16 mouse cellular contexts compared by ENCODE assay signal in the genomic region with DNA sequence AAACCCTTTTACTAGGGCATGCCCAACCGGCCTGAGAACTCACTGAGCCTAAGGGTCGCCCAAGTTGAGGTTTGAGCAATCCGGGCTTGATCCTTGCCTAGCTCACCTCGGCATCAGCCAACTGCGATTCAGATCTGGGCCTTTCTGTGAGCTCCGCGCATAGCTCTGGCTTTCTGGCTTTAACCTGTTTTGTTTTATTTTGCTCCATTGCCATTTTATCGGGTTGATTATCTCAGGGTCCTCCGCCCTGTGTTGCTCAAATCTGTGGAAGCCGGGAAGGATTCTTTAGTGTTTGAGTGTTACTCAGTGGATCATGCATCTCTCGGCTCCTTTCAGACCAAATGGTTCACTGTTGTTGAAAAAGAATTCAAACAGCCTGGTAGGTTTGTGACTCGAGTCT. TPM values are rescaled to one million over a fixed set of nuclear protein-coding genes. Genes with fewer than 3 reads are reported as not detected.
A peak's percentile ranks its signal among the peaks of the same experiment; 100 is the strongest.
DNase-seq lines count a peak whose midpoint lies in the region; ATAC-seq and TF ChIP-seq lines count a peak whose summit lies in the region.
"Had no signal": no experiment of that assay in that cellular context is flagged by ENCODE, and none has a peak within 500 bp of the region (broad histone marks: within the 10 kb centered on the region; RNA-seq: fewer than 3 reads in every experiment).

No protein-coding gene starts in this region.

- peak overlapping the region; percentile 71 for H3K4me2 ChIP-seq in kidney, embryonic 16.5 days (replicated peaks; ENCODE audit: low read depth, low read length)

- no peaks in the 10 kb centered on the region for H3K36me3 ChIP-seq in kidney, adult 2 months (ENCODE audit: control insufficient read depth, insufficient read depth, low read length)
- no peaks in the 10 kb centered on the region for H3K36me3 ChIP-seq in hindbrain, embryonic 10.5 days
- H3K36me3 ChIP-seq in kidney, embryonic 16.5 days (ENCODE audit: insufficient read depth, low read length): no peaks in the 10 kb centered on the region

- no peaks in the 10 kb centered on the region for H3K27me3 ChIP-seq in kidney, adult 2 months (replicated peaks; ENCODE audit: control insufficient read depth, insufficient read depth, low read length)
- H3K27me3 ChIP-seq in hindbrain, embryonic 10.5 days (ENCODE audit: insufficient read depth, poor library complexity, severe bottlenecking): peaks cover 100% of the 10 kb centered on the region
- H3K27me3 ChIP-seq in kidney, embryonic 16.5 days (ENCODE audit: insufficient read depth, low read length): no peaks in the 10 kb centered on the region

- 27% methylated on average over 12 of the region's 12 CpGs for WGBS in kidney, adult 2 months
- 2% methylated on average over 12 of the region's 12 CpGs for WGBS in hindbrain, embryonic 10.5 days
- 13% methylated on average over 12 of the region's 12 CpGs for WGBS in kidney, embryonic 16.5 days

- ATAC-seq in kidney, embryonic 16.5 days (ENCODE audit: low FRiP score, low TSS enrichment): no peak
- ATAC-seq: activated CD4-positive, CD25-positive, alpha-beta regulatory T cell, adult 4 months had no signal

- peak; percentile 41 for DNase-seq in kidney, adult 2 months
- no peak for DNase-seq in kidney, adult 11 months
- DNase-seq in hindbrain, embryonic 10.5 days (ENCODE audit: low spot score): peak; percentile 55
- DNase-seq in retina, postnatal 1 day: peak; percentile 37
- no peak for DNase-seq in cerebellum, adult 11 months
- DNase-seq in left cerebral cortex, adult 8-10 months (ENCODE audit: low spot score in 2 of 2): no peak
- DNase-seq in left cerebral cortex, postnatal 10 days (ENCODE audit: extremely low spot score in 1 of 2, low spot score in 2 of 2): no peak
- DNase-seq: cerebellum, adult 9-10 months; gastrocnemius, postnatal 10 days; right cerebral cortex, postnatal 25 days; thymus, postnatal 14 days had no signal

- peak overlapping the region; percentile 76 for H3K9ac ChIP-seq in kidney, embryonic 16.5 days (replicated peaks; ENCODE audit: low read length)

- no peak for TF ChIP-seq POLR2A in kidney, adult 2 months (IDR thresholded peaks at IDR 0.05; ENCODE audit: low read depth, low read length)

- H3K4me3 ChIP-seq in kidney, adult 2 months (ENCODE audit: insufficient read depth, low read depth, low read length): peak overlapping the region; percentile 4
- peak overlapping the region; percentile 19; the same call in 1 of the 2 replicates for H3K4me3 ChIP-seq in hindbrain, embryonic 10.5 days
- H3K4me3 ChIP-seq in kidney, embryonic 16.5 days (ENCODE audit: low read length): peak overlapping the region; percentile 45
- H3K4me3 ChIP-seq: erythroblast, embryonic 14.5 days; myocyte had no signal

- H3K4me1 ChIP-seq in kidney, adult 2 months (ENCODE audit: control insufficient read depth, insufficient read depth, low read length): peaks cover 8% of the 10 kb centered on the region; the same call in 1 of the 2 replicates
- 0 out of 2 replicates have a peak, but pooled peaks cover 8% of the 10 kb centered on the region for H3K4me1 ChIP-seq in hindbrain, embryonic 10.5 days (replicated peaks)
- peaks cover 67% of the 10 kb centered on the region for H3K4me1 ChIP-seq in kidney, embryonic 16.5 days (ENCODE audit: insufficient read depth, low read length)

- TF ChIP-seq CTCF in kidney, adult 2 months (conservative IDR thresholded peaks at IDR 0.05; ENCODE audit: insufficient read depth, insufficient read length, low read depth, low read length): no peak

- intact Hi-C loops in left cerebral cortex, postnatal 10 days (cut with DNase I): no loop called here

- no peaks in the 10 kb centered on the region for H3K9me3 ChIP-seq in hindbrain, embryonic 10.5 days
- H3K9me3 ChIP-seq in kidney, embryonic 16.5 days (ENCODE audit: low read length): no peaks in the 10 kb centered on the region

- peak overlapping the region; percentile 94 for H3K27ac ChIP-seq in kidney, adult 2 months (ENCODE audit: insufficient read depth, low read depth, low read length)
- H3K27ac ChIP-seq in hindbrain, embryonic 10.5 days: no peak overlapping the region
- H3K27ac ChIP-seq in kidney, embryonic 16.5 days (ENCODE audit: low read length): peak overlapping the region; percentile 99

RNA-seq across cellular contexts. Expression of a gene that starts 40.0 kb away (rescaled TPM):
- polyA plus RNA-seq in kidney, adult 2 months (2012; rRNA removed): 2.5 and 2.7 TPM in 2 replicates
- polyA plus RNA-seq in hindbrain, embryonic 10.5 days (2016; fragmentation: Nextera tagmentation; extraction: Ambion mirVana): 1.5 and 29.6 TPM in 2 replicates
- polyA plus RNA-seq in kidney, embryonic 16.5 days (2015; fragmentation: Nextera tagmentation; extraction: Ambion mirVana): 6.9 and 8.6 TPM in 2 replicates
- not detected for total RNA-seq in left cerebral cortex, adult 8-10 months (2022)
- not detected for total RNA-seq in left cerebral cortex, postnatal 10 days (2021)
- total RNA-seq: left cerebral cortex, adult 18-20 months had no signal
- polyA plus RNA-seq: activated CD4-positive, CD25-positive, alpha-beta regulatory T cell, adult 4 months had no signal

Comparison
In these comparisons a context has a peak if more than half of its experiments do, and no peak if none do; other contexts are left out.
1. DNase-seq: peak in kidney, adult 2 months (single experiment), hindbrain, embryonic 10.5 days (single experiment) and retina, postnatal 1 day (single experiment); none in kidney, adult 11 months (single experiment), cerebellum, adult 11 months (single experiment), left cerebral cortex, adult 8-10 months (0 of 2) and left cerebral cortex, postnatal 10 days (0 of 2).
2. Peak in every context shown above with its lines, with median percentiles within 50 percentile points of each other: H3K4me3 ChIP-seq.